Mouse (Mus musculus) liver, embryonic 12.5 days (tissue): ENCODE measurements around the gene Tmem238. TPM values are rescaled to one million over a fixed set of nuclear protein-coding genes. Genes with fewer than 3 reads are reported as not detected.
"Not testable (repeated sequence)": the region's sequence is repeated elsewhere in the genome, so short reads cannot be mapped to it uniquely, and the experiment has no call there.

Experiments
- ATAC-seq: fragments of 200-750 bp; cut with Nextera tagmentation; 2 replicates; pipeline ENCODE4 v1.8.0; 2017; ENCODE audit warnings: moderate number of reproducible peaks, mild to moderate bottlenecking, moderate library complexity
- H3K27ac ChIP-seq: fragments of 300-500 bp; sonication (generic); 2 replicates; pipeline ENCODE4 v1.5.1; 2016; ENCODE audit warnings: mild to moderate bottlenecking
- H3K27me3 ChIP-seq: fragments of 300-500 bp; sonication (generic); replicated peaks from 2 replicates; pipeline ENCODE4 v1.6.1; 2016; ENCODE audit warnings: mild to moderate bottlenecking, moderate library complexity
- H3K36me3 ChIP-seq: fragments of 300-500 bp; sonication (generic); 2 replicates; pipeline ENCODE4 v1.6.1; 2016; ENCODE audit warnings: mild to moderate bottlenecking, moderate library complexity
- H3K4me1 ChIP-seq: fragments of 300-500 bp; sonication (generic); 2 replicates; pipeline ENCODE4 v1.6.1; 2016
- H3K4me2 ChIP-seq: fragments of 300-500 bp; sonication (generic); 2 replicates; pipeline ENCODE4 v1.6.1; 2016; ENCODE audit warnings: mild to moderate bottlenecking, moderate library complexity
- H3K4me3 ChIP-seq: fragments of 300-500 bp; sonication (generic); 2 replicates; pipeline ENCODE4 v1.5.1; 2016; ENCODE audit warnings: mild to moderate bottlenecking, moderate library complexity
- H3K9ac ChIP-seq: fragments of 300-500 bp; sonication (generic); 2 replicates; pipeline ENCODE4 v1.6.1; 2016; ENCODE audit warnings: mild to moderate bottlenecking, moderate library complexity
- H3K9me3 ChIP-seq: fragments of 300-500 bp; sonication (generic); replicated peaks from 2 replicates; pipeline ENCODE4 v1.6.1; 2016; ENCODE audit warnings: mild to moderate bottlenecking, moderate library complexity
- WGBS: fragments of 180-500 bp; shearing (Covaris S2); methylation state at CpG from one replicate; pipeline ENCODE4 v1.1.7; 2016; ENCODE audit not compliant: insufficient replicate concordance; 5-methylcytosine and 5-hydroxymethylcytosine counted together
- polyA plus RNA-seq: library from polyadenylated mRNA; unstranded; fragments of >200 nt; fragmentation: Nextera tagmentation; extraction: Ambion mirVana; gene quantifications from 2 replicates; pipeline ENCODE4 v1.2.1, GENCODE M21; 2016

Tmem238 gene
- 18.9 and 19.2 TPM in 2 replicates for polyA plus RNA-seq

GRCm38 (mm10) chr7:4789436-4789935, at the start of gene Tmem238:
Gene Tmem238 (minus strand): TSS chr7:4789656.
- Histone ChIP-seq H3K4me3 (peak within 1 kb of the TSS; percentile 81), H3K9me3 (no peaks in the 10 kb centered on the region), H3K9ac (peak within 1 kb of the TSS; percentile 93), H3K27ac (peak within 1 kb of the TSS; percentile 87), H3K4me2 (peak within 1 kb of the TSS; percentile 96), H3K36me3 (peaks cover 17% of the 10 kb centered on the region), H3K27me3 (no peaks in the 10 kb centered on the region), H3K4me1 (peaks cover 59% of the 10 kb centered on the region)
- ATAC-seq = peak; percentile 30; the same call in 1 of the 2 replicates
- 7% methylated on average over 40 of the region's 40 CpGs for WGBS

GRCm38 (mm10) chr7:4837639-4838038, 48.2 kb upstream of the Tmem238 start:
- Histone ChIP-seq H3K4me1 (peaks cover 7% of the 10 kb centered on the region; the same call in 1 of the 2 replicates), H3K27ac (no peak overlapping the region), H3K9me3 (no peaks in the 10 kb centered on the region), H3K36me3 (no peaks in the 10 kb centered on the region), H3K4me3 (no peak overlapping the region), H3K27me3 (peaks cover 97% of the 10 kb centered on the region), H3K9ac (no peak overlapping the region), H3K4me2 (no peak overlapping the region)
- WGBS = 14% methylated on average over 1 of the region's 1 CpGs
- ATAC-seq = no peak; the same call in 1 of the 2 replicates

GRCm38 (mm10) chr7:4836351-4836792, 46.9 kb upstream of the Tmem238 start:
- peak; percentile 37; the same call in 1 of the 2 replicates for ATAC-seq
- H3K36me3 ChIP-seq = no peaks in the 10 kb centered on the region

GRCm38 (mm10) chr7:4835631-4836327, 46.3 kb upstream of the Tmem238 start:
- Histone ChIP-seq H3K4me1 (peaks cover 7% of the 10 kb centered on the region; the same call in 1 of the 2 replicates), H3K9ac (no peak overlapping the region), H3K27me3 (peaks cover 94% of the 10 kb centered on the region), H3K4me2 (peak overlapping the region; percentile 68), H3K36me3 (no peaks in the 10 kb centered on the region), H3K4me3 (peak overlapping the region; percentile 45), H3K27ac (no peak overlapping the region), H3K9me3 (no peaks in the 10 kb centered on the region)
- no peak for ATAC-seq
- WGBS = 8% methylated on average over 33 of the region's 34 CpGs

More at GRCm38 (mm10) chr7:4836351-4836792, 46.9 kb upstream of the Tmem238 start:
- peaks cover 94% of the 10 kb centered on the region for H3K27me3 ChIP-seq
- under 1% methylated on average over 51 of the region's 51 CpGs for WGBS
- H3K9me3 ChIP-seq = no peaks in the 10 kb centered on the region
- H3K27ac ChIP-seq = no peak overlapping the region
- peak overlapping the region; percentile 45 for H3K4me3 ChIP-seq
- no peak overlapping the region for H3K9ac ChIP-seq
- peak overlapping the region; percentile 68 for H3K4me2 ChIP-seq
- peaks cover 7% of the 10 kb centered on the region; the same call in 1 of the 2 replicates for H3K4me1 ChIP-seq

GRCm38 (mm10) chr7:4830476-4830875, 41.0 kb upstream of the Tmem238 start:
- Histone ChIP-seq H3K9me3 (no peaks in the 10 kb centered on the region), H3K4me3 (no peak overlapping the region), H3K4me2 (no peak overlapping the region), H3K36me3 (no peaks in the 10 kb centered on the region), H3K27ac (no peak overlapping the region), H3K9ac (no peak overlapping the region), H3K4me1 (no peaks in the 10 kb centered on the region), H3K27me3 (peaks cover 77% of the 10 kb centered on the region)
- 5% methylated on average over 12 of the region's 12 CpGs for WGBS
- ATAC-seq = no peak

GRCm38 (mm10) chr7:4825365-4825764, 35.9 kb upstream of the Tmem238 start:
- Histone ChIP-seq H3K4me1 (peaks cover 8% of the 10 kb centered on the region), H3K4me2 (no peak overlapping the region), H3K9ac (no peak overlapping the region), H3K9me3 (no peaks in the 10 kb centered on the region), H3K36me3 (no peaks in the 10 kb centered on the region), H3K4me3 (no peak overlapping the region), H3K27ac (no peak overlapping the region), H3K27me3 (peaks cover 41% of the 10 kb centered on the region)
- ATAC-seq = no peak
- 36% methylated on average over 4 of the region's 4 CpGs for WGBS

- Histone ChIP-seq H3K4me3 (no peak overlapping the region), H3K9ac (no peak overlapping the region), H3K36me3 (no peaks in the 10 kb centered on the region), H3K4me2 (no peak overlapping the region), H3K27me3 (peaks cover 29% of the 10 kb centered on the region), H3K9me3 (no peaks in the 10 kb centered on the region), H3K4me1 (peaks cover 8% of the 10 kb centered on the region), H3K27ac (no peak overlapping the region)
- no peak for ATAC-seq
- 60% methylated on average over 6 of the region's 6 CpGs for WGBS
Measured at GRCm38 (mm10) chr7:4822162-4822907, 32.9 kb upstream of the Tmem238 start.

GRCm38 (mm10) chr7:4821690-4822089, 32.2 kb upstream of the Tmem238 start:
- H3K4me1 ChIP-seq = peaks cover 8% of the 10 kb centered on the region
- no peaks in the 10 kb centered on the region for H3K9me3 ChIP-seq
- H3K27ac ChIP-seq = no peak overlapping the region
- no peak overlapping the region for H3K9ac ChIP-seq
- 75% methylated on average over 4 of the region's 4 CpGs for WGBS
- H3K4me3 ChIP-seq = no peak overlapping the region
- peaks cover 30% of the 10 kb centered on the region for H3K27me3 ChIP-seq
- H3K36me3 ChIP-seq = no peaks in the 10 kb centered on the region
- ATAC-seq = no peak
- H3K4me2 ChIP-seq = no peak overlapping the region

- peaks cover 23% of the 10 kb centered on the region for H3K27me3 ChIP-seq
- not testable (repeated sequence) for H3K9ac ChIP-seq, H3K9me3 ChIP-seq, H3K27ac ChIP-seq, H3K4me3 ChIP-seq, H3K36me3 ChIP-seq, H3K4me2 ChIP-seq, ATAC-seq, H3K4me1 ChIP-seq
- WGBS = 74% methylated on average over 7 of the region's 7 CpGs
Measured at GRCm38 (mm10) chr7:4820925-4821324, 31.5 kb upstream of the Tmem238 start.

GRCm38 (mm10) chr7:4816559-4816958, 27.1 kb upstream of the Tmem238 start:
- H3K27ac ChIP-seq = no peak overlapping the region
- H3K27me3 ChIP-seq = peaks cover 11% of the 10 kb centered on the region
- ATAC-seq = no peak
- peaks cover 7% of the 10 kb centered on the region for H3K4me1 ChIP-seq
- H3K36me3 ChIP-seq = no peaks in the 10 kb centered on the region; the same call in 1 of the 2 replicates
- H3K4me2 ChIP-seq = no peak overlapping the region
- H3K4me3 ChIP-seq = no peak overlapping the region
- no peak overlapping the region for H3K9ac ChIP-seq
- no peaks in the 10 kb centered on the region for H3K9me3 ChIP-seq

GRCm38 (mm10) chr7:4813105-4813791, 23.8 kb upstream of the Tmem238 start:
- H3K9ac ChIP-seq = peak overlapping the region; percentile 77
- H3K9me3 ChIP-seq = no peaks in the 10 kb centered on the region
- H3K27ac ChIP-seq = peak overlapping the region; percentile 89
- no peak; the same call in 1 of the 2 replicates for ATAC-seq
- H3K4me2 ChIP-seq = peak overlapping the region; percentile 78
- peak overlapping the region; percentile 90 for H3K4me3 ChIP-seq
- H3K36me3 ChIP-seq = peaks cover 33% of the 10 kb centered on the region
- 15% methylated on average over 8 of the region's 8 CpGs for WGBS
- 0 out of 2 replicates have a peak, but pooled peaks cover 4% of the 10 kb centered on the region for H3K27me3 ChIP-seq
- H3K4me1 ChIP-seq = peaks cover 37% of the 10 kb centered on the region
